20 mouse cellular contexts compared by ENCODE assay signal in the genomic region with DNA sequence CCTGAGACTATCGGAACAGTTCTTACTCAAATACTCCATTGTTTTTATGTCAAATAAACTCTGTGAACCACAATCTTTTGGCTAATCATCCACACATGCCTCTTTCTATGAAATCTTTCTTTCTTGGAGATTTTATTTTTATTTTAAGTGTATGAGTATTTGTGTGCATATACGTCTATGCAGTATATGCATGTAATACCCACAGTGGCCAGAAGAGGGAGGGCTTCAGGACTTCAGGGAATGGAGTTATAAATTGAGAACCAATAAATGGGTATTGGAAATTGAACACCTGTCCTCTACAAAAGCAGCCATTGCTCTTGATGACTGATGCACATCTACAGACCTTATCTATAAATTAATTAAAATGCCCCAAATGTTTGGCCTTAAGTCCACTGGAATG. TPM values are rescaled to one million over a fixed set of nuclear protein-coding genes. Genes with fewer than 3 reads are reported as not detected.
DNase-seq lines count a peak whose midpoint lies in the region; TF ChIP-seq lines count a peak whose summit lies in the region.
"Had no signal": no experiment of that assay in that cellular context is flagged by ENCODE, and none has a peak within 500 bp of the region (broad histone marks: within the 10 kb centered on the region; RNA-seq: fewer than 3 reads in every experiment).

No protein-coding gene starts in this region.

- intact Hi-C loops in gastrocnemius, adult 2 months (cut with DNase I), result no loop called here
- intact Hi-C loops in gastrocnemius, postnatal 14 days (cut with DNase I; ENCODE audit: low total_unique reads), result no loop called here
- intact Hi-C loops in left cerebral cortex, adult 2 months (cut with DNase I), result no loop called here
- intact Hi-C loops in left cerebral cortex, postnatal 4 days (cut with DNase I), result no loop called here

- no peak overlapping the region for H3K4me3 ChIP-seq in gastrocnemius, adult 2 months
- no peak overlapping the region for H3K4me3 ChIP-seq in left cerebral cortex, adult 2 months
- H3K4me3 ChIP-seq: embryonic facial prominence, embryonic 13.5 days; liver, embryonic 15.5 days; midbrain, embryonic 12.5 days; myocyte had no signal

- no peak for DNase-seq in gastrocnemius, adult 2 months
- no peak for DNase-seq in gastrocnemius, postnatal 14 days
- no peak for DNase-seq in left cerebral cortex, adult 2 months (ENCODE audit: extremely low spot score in 1 of 2, low spot score in 2 of 2)
- DNase-seq in left cerebral cortex, postnatal 4 days, result no peak
- DNase-seq in retina, postnatal 1 day, result peak; percentile 12
- no peak for DNase-seq in retina, embryonic 14.5 days (ENCODE audit: low spot score)
- DNase-seq in induced T-regulatory cell, adult 2 months (ENCODE audit: low read depth), result peak; percentile 5
- DNase-seq in yolk sac, embryonic 10.5 days (ENCODE audit: low spot score), result no peak
- DNase-seq: gastrocnemius, postnatal 10 days; heart, postnatal 14 days; layer of hippocampus, postnatal 36 days; lung, postnatal 4 days; thymus, adult 2 months had no signal

- peak; percentile 24; the same call in 1 of the 2 replicates for TF ChIP-seq CTCF in gastrocnemius, adult 2 months (IDR thresholded peaks at IDR 0.05)
- TF ChIP-seq CTCF in left cerebral cortex, adult 2 months (IDR thresholded peaks at IDR 0.05), result peak; percentile 29

- no peak overlapping the region for H3K27ac ChIP-seq in gastrocnemius, adult 2 months
- H3K27ac ChIP-seq in left cerebral cortex, adult 2 months, result no peak overlapping the region
- H3K27ac ChIP-seq: embryonic facial prominence, embryonic 13.5 days; liver, embryonic 15.5 days; midbrain, embryonic 12.5 days had no signal

RNA-seq across cellular contexts. Expression of a gene that starts 1.1 kb away (rescaled TPM):
- total RNA-seq in gastrocnemius, adult 2 months (2021), result not detected
- total RNA-seq in gastrocnemius, postnatal 14 days (2021), result not detected
- total RNA-seq in left cerebral cortex, adult 2 months (2021), result not detected
- not detected for total RNA-seq in left cerebral cortex, postnatal 4 days (2021)
- total RNA-seq: G1E; heart, postnatal 14 days; layer of hippocampus, postnatal 36 days; left cerebral cortex, postnatal 36 days; neutrophil, adult 5-6 weeks had no signal

RNA-seq across cellular contexts. Expression of a gene that starts 52.4 kb away (rescaled TPM):
- not detected for total RNA-seq in gastrocnemius, adult 2 months (2021)
- total RNA-seq in gastrocnemius, postnatal 14 days (2021), result not detected
- total RNA-seq in left cerebral cortex, adult 2 months (2021), result not detected
- total RNA-seq in left cerebral cortex, postnatal 4 days (2021), result not detected
- total RNA-seq: gastrocnemius, postnatal 10 days; heart, postnatal 14 days; layer of hippocampus, postnatal 36 days; left cerebral cortex, postnatal 36 days; neutrophil, adult 5-6 weeks had no signal

Comparison
In these comparisons a context has a peak if more than half of its experiments do, and no peak if none do; other contexts are left out.
1. DNase-seq: peak in retina, postnatal 1 day (single experiment) and induced T-regulatory cell, adult 2 months (single experiment); none in gastrocnemius, adult 2 months (single experiment), gastrocnemius, postnatal 14 days (single experiment), left cerebral cortex, adult 2 months (0 of 2), left cerebral cortex, postnatal 4 days (single experiment), retina, embryonic 14.5 days (single experiment) and yolk sac, embryonic 10.5 days (single experiment).